Mouse (Mus musculus) C2C12 (cell line): Measurements from ENCODE around the gene Acat2.

Source experiments
- CTCF ChIP-seq: IDR thresholded peaks from one replicate; pipeline ENCODE4 v1.5.1; 2011; ENCODE audit not compliant: control insufficient read depth, insufficient read depth, insufficient read length
- MAX ChIP-seq: IDR thresholded peaks from one replicate; pipeline ENCODE4 v1.6.1; 2011; ENCODE audit warnings: mild to moderate bottlenecking, control low read depth
- MYOG ChIP-seq: IDR thresholded peaks from one replicate; pipeline ENCODE4 v1.6.1; 2011; ENCODE audit not compliant: control insufficient read depth, insufficient read length; ENCODE audit errors: extremely low read depth
- USF1 ChIP-seq: IDR thresholded peaks from one replicate; pipeline ENCODE4 v1.6.1; 2011; ENCODE audit warnings: low read depth, mild to moderate bottlenecking, control low read depth, moderate library complexity

GRCm38 (mm10) chr17:12983988-12984387, 23.4 kb upstream of the Acat2 start:
- TF ChIP-seq CTCF (no peak), USF1 (no peak), MAX (no peak), MYOG (no peak)
